Mouse (Mus musculus) spleen, adult 10 weeks (tissue): ENCODE results near the gene Nacc2. TPM values are rescaled to one million over a fixed set of nuclear protein-coding genes. Genes with fewer than 3 reads are reported as not detected.

Source experiments
- polyA plus RNA-seq: library from polyadenylated mRNA; stranded (reverse); fragments of 350-450 nt; fragmentation: Illumina TruSeq; extraction: RNeasy Lipid Tissue Mini Kit (QIAGEN cat#74804); gene quantifications from one replicate; pipeline ENCODE4 v1.2.3, GENCODE M21; 2015; ENCODE audit warnings: low replicate concordance; ENCODE audit not compliant: insufficient read depth

Gene Nacc2
- polyA plus RNA-seq, result 5.7 TPM

DNA sequence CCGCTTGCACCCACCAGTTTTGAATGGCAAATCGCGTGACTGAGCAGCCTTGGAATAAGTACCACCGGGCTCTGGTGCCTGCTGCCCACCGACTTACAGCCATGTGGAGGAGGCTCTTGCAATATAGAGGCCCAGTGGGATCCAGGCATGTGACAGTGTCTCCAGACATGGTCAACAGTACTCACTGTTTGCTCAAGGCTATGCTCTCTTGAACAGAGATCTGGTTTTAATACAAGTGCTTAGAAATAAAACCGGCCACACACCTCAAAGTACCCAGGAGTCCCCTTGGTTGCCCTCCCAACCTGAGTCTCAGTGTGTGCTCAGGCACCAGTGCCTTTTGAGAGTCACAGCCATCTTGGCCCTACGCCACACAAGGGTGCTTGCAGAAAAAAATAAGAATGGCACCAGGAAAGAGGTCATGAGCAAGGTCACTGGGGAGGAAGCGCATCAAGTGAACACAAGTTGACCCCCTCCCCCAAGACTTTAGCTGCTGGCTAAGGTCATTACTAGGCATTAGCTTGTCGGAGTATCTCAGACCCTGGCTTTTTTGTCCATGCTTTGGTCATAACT, at the start of gene Nacc2:
Nacc2 (minus strand) TSS at position 142 of the 570 bp plus-strand sequence.

DNA sequence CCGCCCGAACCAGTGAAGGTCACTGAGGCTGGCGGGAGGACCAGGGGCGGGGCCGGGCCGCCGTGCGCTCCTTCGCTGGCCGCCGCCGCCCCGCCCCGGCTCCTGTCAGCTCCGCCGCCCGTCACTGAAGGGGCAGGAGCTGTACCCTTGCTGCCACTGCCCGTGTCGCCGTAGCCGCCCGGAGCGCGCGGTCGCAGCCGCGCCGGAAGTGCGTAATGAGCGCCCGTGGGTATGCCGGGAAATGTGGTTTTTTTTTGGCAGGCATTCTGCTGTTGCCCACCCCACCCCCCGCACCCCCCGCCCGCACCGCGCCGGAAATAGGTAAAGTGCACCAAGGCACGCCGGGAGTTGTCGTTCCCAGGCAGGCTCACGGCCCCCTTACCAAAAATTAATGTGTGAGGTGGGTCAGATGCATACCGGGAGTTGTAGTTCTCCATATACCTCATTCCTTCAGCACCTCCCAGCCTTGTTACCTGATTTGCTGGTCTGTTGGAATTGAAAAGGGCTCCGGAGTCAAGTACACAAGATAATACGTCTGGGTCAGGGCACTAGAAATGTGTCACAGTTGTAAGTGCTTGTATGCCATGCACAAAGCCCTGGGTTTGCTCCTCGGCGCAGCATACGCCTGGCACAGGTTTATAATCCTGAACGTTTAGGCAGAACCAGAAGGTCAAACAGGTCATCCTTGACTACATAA, 101.3 kb downstream of the Nacc2 start, which contains the start of gene Ubac1:
Ubac1 (minus strand) TSS at position 187 of the 697 bp plus-strand sequence.

Other genes with a start within 250 kb of the Nacc2 start
- gene Camsap1, start 139.9 kb downstream of the Nacc2 start, polyA plus RNA-seq, result 12.6 TPM
- 55.9 TPM for gene Ubac1, start 101.5 kb downstream of the Nacc2 start, polyA plus RNA-seq
- gene Lhx3, start 85.1 kb upstream of the Nacc2 start, polyA plus RNA-seq, result not detected
- 6.4 TPM for gene Qsox2, start 114.3 kb upstream of the Nacc2 start, polyA plus RNA-seq
- not detected for gene Ccdc187, start 171.3 kb upstream of the Nacc2 start, polyA plus RNA-seq
- gene Gpsm1, start 192.3 kb upstream of the Nacc2 start, polyA plus RNA-seq, result 6.1 TPM
- 8.4 TPM for gene Dnlz, start 228.9 kb upstream of the Nacc2 start, polyA plus RNA-seq
- gene Card9, start 237.7 kb upstream of the Nacc2 start, polyA plus RNA-seq, result 2.3 TPM